Mouse (Mus musculus) forebrain, embryonic 13.5 days (tissue): Measurements from ENCODE around the gene Dbndd2. TPM values are rescaled to one million over a fixed set of nuclear protein-coding genes. Genes with fewer than 3 reads are reported as not detected.
A peak's percentile ranks its signal among the peaks of the same experiment; 100 is the strongest.

Experiments used
- ATAC-seq: fragments of 200-750 bp; cut with Nextera tagmentation; 2 replicates; pipeline ENCODE4 v1.8.0; 2017
- H3K27ac ChIP-seq: fragments of 300-500 bp; sonication (generic); 2 replicates; pipeline ENCODE4 v1.5.1; 2015; ENCODE audit warnings: inconsistent platforms, mild to moderate bottlenecking, moderate library complexity
- H3K27me3 ChIP-seq: fragments of 300-500 bp; sonication (generic); 2 replicates; pipeline ENCODE4 v1.6.1; 2015; ENCODE audit warnings: mild to moderate bottlenecking, inconsistent platforms
- H3K36me3 ChIP-seq: fragments of 300-500 bp; sonication (generic); 2 replicates; pipeline ENCODE4 v1.6.1; 2015; ENCODE audit warnings: mild to moderate bottlenecking, inconsistent platforms; ENCODE audit not compliant: poor library complexity, severe bottlenecking
- H3K4me1 ChIP-seq: fragments of 300-500 bp; sonication (generic); 2 replicates; pipeline ENCODE4 v1.6.1; 2015; ENCODE audit warnings: inconsistent platforms
- H3K4me2 ChIP-seq: fragments of 300-500 bp; sonication (generic); 2 replicates; pipeline ENCODE4 v1.6.1; 2015; ENCODE audit warnings: inconsistent platforms, mild to moderate bottlenecking, moderate library complexity
- H3K4me3 ChIP-seq: fragments of 300-500 bp; sonication (generic); 2 replicates; pipeline ENCODE4 v1.5.1; 2015; ENCODE audit warnings: mild to moderate bottlenecking, inconsistent platforms
- H3K9ac ChIP-seq: fragments of 300-500 bp; sonication (generic); 2 replicates; pipeline ENCODE4 v1.6.1; 2015; ENCODE audit warnings: mild to moderate bottlenecking, inconsistent platforms
- H3K9me3 ChIP-seq: fragments of 300-500 bp; sonication (generic); replicated peaks from 2 replicates; pipeline ENCODE4 v1.6.1; 2016; ENCODE audit warnings: inconsistent platforms
- WGBS: fragments of 180-500 bp; shearing (Covaris S2); methylation state at CpG from one replicate; pipeline ENCODE4 v1.1.7; 2015; 5-methylcytosine and 5-hydroxymethylcytosine counted together
- polyA plus RNA-seq: library from polyadenylated mRNA; unstranded; fragments of >200 nt; fragmentation: Nextera tagmentation; extraction: Ambion mirVana; gene quantifications from 2 replicates; pipeline ENCODE4 v1.2.1, GENCODE M21; 2015

Gene Dbndd2
- polyA plus RNA-seq, 1 experiment from 2014 or later = 6.3 TPM

- H3K4me2 ChIP-seq = no peak overlapping the region
- ATAC-seq = no peak
- H3K4me1 ChIP-seq = no peaks in the 10 kb centered on the region
- no peak overlapping the region for H3K9ac ChIP-seq
- H3K27me3 ChIP-seq = no peaks in the 10 kb centered on the region
- no peaks in the 10 kb centered on the region; the same call in 1 of the 2 replicates for H3K9me3 ChIP-seq
- H3K4me3 ChIP-seq = no peak overlapping the region
- H3K36me3 ChIP-seq = peaks cover 5% of the 10 kb centered on the region
- WGBS = 61% methylated on average over 11 of the region's 14 CpGs
- H3K27ac ChIP-seq = no peak overlapping the region
Measured at GRCm38 (mm10) chr2:164512121-164512909, 26.4 kb downstream of the Dbndd2 start.

- 72% methylated on average over 8 of the region's 8 CpGs for WGBS
- Histone ChIP-seq H3K27ac (no peak overlapping the region), H3K36me3 (peaks cover 5% of the 10 kb centered on the region; the same call in 1 of the 2 replicates), H3K9ac (no peak overlapping the region), H3K4me3 (no peak overlapping the region), H3K4me1 (0 out of 2 replicates have a peak, but pooled peaks cover 4% of the 10 kb centered on the region), H3K27me3 (no peaks in the 10 kb centered on the region), H3K9me3 (no peaks in the 10 kb centered on the region; the same call in 1 of the 2 replicates), H3K4me2 (no peak overlapping the region)
- no peak for ATAC-seq
Measured at GRCm38 (mm10) chr2:164513389-164513788, 27.5 kb downstream of the Dbndd2 start.

GRCm38 (mm10) chr2:164514916-164515315 is 29.0 kb downstream of the Dbndd2 start:
- Histone ChIP-seq H3K4me1 (peaks cover 8% of the 10 kb centered on the region; the same call in 1 of the 2 replicates), H3K27ac (no peak overlapping the region), H3K4me2 (no peak overlapping the region), H3K27me3 (no peaks in the 10 kb centered on the region), H3K36me3 (no peaks in the 10 kb centered on the region), H3K4me3 (no peak overlapping the region), H3K9me3 (no peaks in the 10 kb centered on the region; the same call in 1 of the 2 replicates), H3K9ac (no peak overlapping the region)
- ATAC-seq = no peak
- WGBS = 88% methylated on average over 3 of the region's 3 CpGs

- Histone ChIP-seq H3K36me3 (no peaks in the 10 kb centered on the region), H3K9me3 (no peaks in the 10 kb centered on the region; the same call in 1 of the 2 replicates), H3K27me3 (no peaks in the 10 kb centered on the region), H3K4me1 (peaks cover 8% of the 10 kb centered on the region; the same call in 1 of the 2 replicates), H3K4me3 (no peak overlapping the region), H3K9ac (no peak overlapping the region), H3K4me2 (no peak overlapping the region), H3K27ac (no peak overlapping the region)
- ATAC-seq = no peak
- WGBS = 81% methylated on average over 9 of the region's 9 CpGs
Measured at GRCm38 (mm10) chr2:164515897-164516296, 30.0 kb downstream of the Dbndd2 start.

GRCm38 (mm10) chr2:164516592-164516991 is 30.7 kb downstream of the Dbndd2 start:
- WGBS = 91% methylated on average over 11 of the region's 11 CpGs
- H3K4me3 ChIP-seq = no peak overlapping the region
- H3K27ac ChIP-seq = no peak overlapping the region
- no peak overlapping the region for H3K4me2 ChIP-seq
- H3K36me3 ChIP-seq = no peaks in the 10 kb centered on the region
- peaks cover 8% of the 10 kb centered on the region; the same call in 1 of the 2 replicates for H3K4me1 ChIP-seq
- H3K27me3 ChIP-seq = no peaks in the 10 kb centered on the region
- H3K9ac ChIP-seq = no peak overlapping the region
- no peak for ATAC-seq
- no peaks in the 10 kb centered on the region; the same call in 1 of the 2 replicates for H3K9me3 ChIP-seq

GRCm38 (mm10) chr2:164517485-164518221 is 31.7 kb downstream of the Dbndd2 start:
- no peak overlapping the region for H3K4me3 ChIP-seq

GRCm38 (mm10) chr2:164518266-164519170 is 32.6 kb downstream of the Dbndd2 start:
- Histone ChIP-seq H3K9me3 (no peaks in the 10 kb centered on the region; the same call in 1 of the 2 replicates), H3K36me3 (no peaks in the 10 kb centered on the region), H3K4me2 (no peak overlapping the region), H3K4me1 (peaks cover 8% of the 10 kb centered on the region; the same call in 1 of the 2 replicates), H3K4me3 (no peak overlapping the region), H3K9ac (no peak overlapping the region), H3K27me3 (no peaks in the 10 kb centered on the region), H3K27ac (peak overlapping the region; percentile 31)
- ATAC-seq = no peak
- WGBS = 57% methylated on average over 11 of the region's 11 CpGs

More at GRCm38 (mm10) chr2:164517485-164518221, 31.7 kb downstream of the Dbndd2 start:
- H3K27me3 ChIP-seq = no peaks in the 10 kb centered on the region
- 38% methylated on average over 10 of the region's 10 CpGs for WGBS
- ATAC-seq = peak; percentile 24; the same call in 1 of the 2 replicates
- H3K4me2 ChIP-seq = no peak overlapping the region
- H3K4me1 ChIP-seq = peaks cover 8% of the 10 kb centered on the region; the same call in 1 of the 2 replicates
- H3K9ac ChIP-seq = no peak overlapping the region
- no peaks in the 10 kb centered on the region; the same call in 1 of the 2 replicates for H3K9me3 ChIP-seq
- H3K27ac ChIP-seq = peak overlapping the region; percentile 14; the same call in 1 of the 2 replicates
- no peaks in the 10 kb centered on the region for H3K36me3 ChIP-seq

- 64% methylated on average over 6 of the region's 6 CpGs for WGBS
- H3K9me3 ChIP-seq = no peaks in the 10 kb centered on the region; the same call in 1 of the 2 replicates
- ATAC-seq = no peak
- H3K4me1 ChIP-seq = peaks cover 8% of the 10 kb centered on the region; the same call in 1 of the 2 replicates
- H3K36me3 ChIP-seq = no peaks in the 10 kb centered on the region
- no peak overlapping the region for H3K9ac ChIP-seq
- H3K4me3 ChIP-seq = no peak overlapping the region
- H3K27me3 ChIP-seq = no peaks in the 10 kb centered on the region
- peak overlapping the region; percentile 31; the same call in 1 of the 2 replicates for H3K27ac ChIP-seq
- no peak overlapping the region for H3K4me2 ChIP-seq
Measured at GRCm38 (mm10) chr2:164519171-164519526, 33.2 kb downstream of the Dbndd2 start.

- H3K4me1 ChIP-seq = peaks cover 8% of the 10 kb centered on the region; the same call in 1 of the 2 replicates
- H3K9me3 ChIP-seq = no peaks in the 10 kb centered on the region; the same call in 1 of the 2 replicates
- 19% methylated on average over 3 of the region's 3 CpGs for WGBS
- no peak for ATAC-seq
- no peak overlapping the region for H3K9ac ChIP-seq
- H3K27me3 ChIP-seq = no peaks in the 10 kb centered on the region
- no peaks in the 10 kb centered on the region for H3K36me3 ChIP-seq
- no peak overlapping the region for H3K4me3 ChIP-seq
- H3K27ac ChIP-seq = no peak overlapping the region
- H3K4me2 ChIP-seq = no peak overlapping the region
Measured at GRCm38 (mm10) chr2:164520782-164521181, 34.9 kb downstream of the Dbndd2 start.

- H3K9me3 ChIP-seq = peaks cover 8% of the 10 kb centered on the region; the same call in 1 of the 2 replicates
- ATAC-seq = no peak
- no peaks in the 10 kb centered on the region for H3K36me3 ChIP-seq
- H3K27me3 ChIP-seq = no peaks in the 10 kb centered on the region
- H3K4me1 ChIP-seq = peaks cover 8% of the 10 kb centered on the region; the same call in 1 of the 2 replicates
- WGBS = 20% methylated on average over 11 of the region's 11 CpGs
- H3K27ac ChIP-seq = no peak overlapping the region
- H3K4me3 ChIP-seq = no peak overlapping the region
- H3K9ac ChIP-seq = no peak overlapping the region
- no peak overlapping the region for H3K4me2 ChIP-seq
Measured at GRCm38 (mm10) chr2:164521841-164522240, 35.9 kb downstream of the Dbndd2 start.

GRCm38 (mm10) chr2:164522280-164522679 is 36.4 kb downstream of the Dbndd2 start:
- no peak overlapping the region for H3K4me3 ChIP-seq
- H3K36me3 ChIP-seq = no peaks in the 10 kb centered on the region
- H3K9me3 ChIP-seq = peaks cover 8% of the 10 kb centered on the region; the same call in 1 of the 2 replicates
- H3K4me2 ChIP-seq = no peak overlapping the region
- H3K27me3 ChIP-seq = no peaks in the 10 kb centered on the region
- no peak overlapping the region for H3K27ac ChIP-seq
- H3K9ac ChIP-seq = no peak overlapping the region
- H3K4me1 ChIP-seq = peaks cover 8% of the 10 kb centered on the region; the same call in 1 of the 2 replicates
- WGBS = 34% methylated on average over 8 of the region's 8 CpGs
- no peak for ATAC-seq
